Mouse (Mus musculus): ENCODE results near the gene Rhox4c. TPM values are rescaled to one million over a fixed set of nuclear protein-coding genes. Genes with fewer than 3 reads are reported as not detected.
"Not testable (repeated sequence)": the region's sequence is repeated elsewhere in the genome, so short reads cannot be mapped to it uniquely, and the experiment has no call there.

Gene Rhox4c
- polyA plus RNA-seq (2015; fragmentation: Nextera tagmentation; extraction: Ambion mirVana): not detected in 2 replicates

- not testable (repeated sequence) for H3K9ac ChIP-seq (ENCODE audit: low read depth, low read length); H3K4me3 ChIP-seq (replicated peaks; ENCODE audit: low read depth, low read length); ATAC-seq (replicated peaks; ENCODE audit: low FRiP score, low read depth); H3K4me1 ChIP-seq (replicated peaks; ENCODE audit: insufficient read depth, low read length); H3K27ac ChIP-seq; H3K27me3 ChIP-seq (ENCODE audit: insufficient read depth, low read length); H3K36me3 ChIP-seq (ENCODE audit: insufficient read depth, low read length); DNase-seq (ENCODE audit: low spot score); H3K9me3 ChIP-seq (replicated peaks; ENCODE audit: low read length); H3K4me2 ChIP-seq (ENCODE audit: low read length)
- WGBS: 91% methylated on average over 14 of the region's 14 CpGs
Observed at GRCm38 (mm10) chrX:37480037-37480436, at the start of gene Rhox4c. Rhox4c (plus strand) TSS chrX:37480337.

- not testable (repeated sequence) for ATAC-seq (replicated peaks; ENCODE audit: low FRiP score, low read depth); H3K4me2 ChIP-seq (ENCODE audit: low read length); H3K9me3 ChIP-seq (replicated peaks; ENCODE audit: low read length); H3K27me3 ChIP-seq (ENCODE audit: insufficient read depth, low read length); H3K27ac ChIP-seq; DNase-seq (ENCODE audit: low spot score); H3K4me3 ChIP-seq (replicated peaks; ENCODE audit: low read depth, low read length); H3K36me3 ChIP-seq (ENCODE audit: insufficient read depth, low read length); H3K4me1 ChIP-seq (replicated peaks; ENCODE audit: insufficient read depth, low read length); H3K9ac ChIP-seq (ENCODE audit: low read depth, low read length)
- 89% methylated on average over 14 of the region's 15 CpGs for WGBS
Observed at GRCm38 (mm10) chrX:37432194-37432593, 47.9 kb upstream of the Rhox4c start, which contains the start of gene Rhox4b. Rhox4b (plus strand) TSS chrX:37432494.

GRCm38 (mm10) chrX:37453380-37453779, 26.8 kb upstream of the Rhox4c start, which contains the start of gene Rhox2c:
Rhox2c (plus strand) TSS chrX:37453680.
- not testable (repeated sequence) for H3K27ac ChIP-seq; H3K36me3 ChIP-seq (ENCODE audit: insufficient read depth, low read length); H3K9ac ChIP-seq (ENCODE audit: low read depth, low read length); H3K27me3 ChIP-seq (ENCODE audit: insufficient read depth, low read length); ATAC-seq (replicated peaks; ENCODE audit: low FRiP score, low read depth); H3K4me1 ChIP-seq (replicated peaks; ENCODE audit: insufficient read depth, low read length); H3K4me2 ChIP-seq (ENCODE audit: low read length); H3K9me3 ChIP-seq (replicated peaks; ENCODE audit: low read length); H3K4me3 ChIP-seq (replicated peaks; ENCODE audit: low read depth, low read length); DNase-seq (ENCODE audit: low spot score)
- WGBS: 93% methylated on average over 7 of the region's 10 CpGs

GRCm38 (mm10) chrX:37458285-37458684, 21.9 kb upstream of the Rhox4c start, which contains the start of gene Rhox3c:
Rhox3c (plus strand) TSS chrX:37458585.
- WGBS: 93% methylated on average over 3 of the region's 4 CpGs
- H3K4me1 ChIP-seq (replicated peaks; ENCODE audit: insufficient read depth, low read length); H3K4me3 ChIP-seq (replicated peaks; ENCODE audit: low read depth, low read length); H3K9me3 ChIP-seq (replicated peaks; ENCODE audit: low read length); H3K36me3 ChIP-seq (ENCODE audit: insufficient read depth, low read length); H3K27me3 ChIP-seq (ENCODE audit: insufficient read depth, low read length); H3K27ac ChIP-seq; H3K4me2 ChIP-seq (ENCODE audit: low read length); DNase-seq (ENCODE audit: low spot score); H3K9ac ChIP-seq (ENCODE audit: low read depth, low read length); ATAC-seq (replicated peaks; ENCODE audit: low FRiP score, low read depth): not testable (repeated sequence)

GRCm38 (mm10) chrX:37514059-37514458, 33.9 kb downstream of the Rhox4c start, which contains the start of gene Rhox4d:
Rhox4d (plus strand) TSS chrX:37514359.
- H3K27me3 ChIP-seq (ENCODE audit: insufficient read depth, low read length); H3K9me3 ChIP-seq (replicated peaks; ENCODE audit: low read length); H3K4me2 ChIP-seq (ENCODE audit: low read length); H3K4me3 ChIP-seq (replicated peaks; ENCODE audit: low read depth, low read length); ATAC-seq (replicated peaks; ENCODE audit: low FRiP score, low read depth); H3K9ac ChIP-seq (ENCODE audit: low read depth, low read length); H3K27ac ChIP-seq; H3K36me3 ChIP-seq (ENCODE audit: insufficient read depth, low read length); H3K4me1 ChIP-seq (replicated peaks; ENCODE audit: insufficient read depth, low read length); DNase-seq (ENCODE audit: low spot score): not testable (repeated sequence)
- WGBS: 96% methylated on average over 15 of the region's 18 CpGs

GRCm38 (mm10) chrX:37530152-37530551, 50.0 kb downstream of the Rhox4c start, which contains the start of gene Rhox2e:
Rhox2e (plus strand) TSS chrX:37530452.
- not testable (repeated sequence) for DNase-seq (ENCODE audit: low spot score); H3K4me2 ChIP-seq (ENCODE audit: low read length); H3K4me3 ChIP-seq (replicated peaks; ENCODE audit: low read depth, low read length); H3K9me3 ChIP-seq (replicated peaks; ENCODE audit: low read length); H3K9ac ChIP-seq (ENCODE audit: low read depth, low read length); ATAC-seq (replicated peaks; ENCODE audit: low FRiP score, low read depth); H3K27ac ChIP-seq; H3K36me3 ChIP-seq (ENCODE audit: insufficient read depth, low read length); H3K27me3 ChIP-seq (ENCODE audit: insufficient read depth, low read length); H3K4me1 ChIP-seq (replicated peaks; ENCODE audit: insufficient read depth, low read length)
- 93% methylated on average over 2 of the region's 8 CpGs for WGBS

Other genes with a start within 250 kb of the Rhox4c start
- not detected in 2 replicates for gene Rhox2a, start 235.4 kb upstream of the Rhox4c start, polyA plus RNA-seq (2015; fragmentation: Nextera tagmentation; extraction: Ambion mirVana)
- gene Rhox3a, start 230.4 kb upstream of the Rhox4c start, polyA plus RNA-seq (2015; fragmentation: Nextera tagmentation; extraction: Ambion mirVana): not detected in 2 replicates
- not detected in 2 replicates for gene Rhox4a, start 215.0 kb upstream of the Rhox4c start, polyA plus RNA-seq (2015; fragmentation: Nextera tagmentation; extraction: Ambion mirVana)
- not detected in 2 replicates for gene Rhox3a2, start 100.3 kb upstream of the Rhox4c start, polyA plus RNA-seq (2015; fragmentation: Nextera tagmentation; extraction: Ambion mirVana)
- not detected in 2 replicates for gene Rhox4a2, start 89.5 kb upstream of the Rhox4c start, polyA plus RNA-seq (2015; fragmentation: Nextera tagmentation; extraction: Ambion mirVana)
- not detected in 2 replicates for gene Rhox2b, start 68.3 kb upstream of the Rhox4c start, polyA plus RNA-seq (2015; fragmentation: Nextera tagmentation; extraction: Ambion mirVana)
- gene Rhox4b, start 47.8 kb upstream of the Rhox4c start, polyA plus RNA-seq (2015; fragmentation: Nextera tagmentation; extraction: Ambion mirVana): not detected in 2 replicates
- not detected in 2 replicates for gene Rhox2c, start 26.7 kb upstream of the Rhox4c start, polyA plus RNA-seq (2015; fragmentation: Nextera tagmentation; extraction: Ambion mirVana)
- not detected in 2 replicates for gene Rhox3c, start 21.8 kb upstream of the Rhox4c start, polyA plus RNA-seq (2015; fragmentation: Nextera tagmentation; extraction: Ambion mirVana)
- gene Rhox2d, start 13.1 kb downstream of the Rhox4c start, polyA plus RNA-seq (2015; fragmentation: Nextera tagmentation; extraction: Ambion mirVana): not detected in 2 replicates
- not detected in 2 replicates for gene Rhox4d, start 34.0 kb downstream of the Rhox4c start, polyA plus RNA-seq (2015; fragmentation: Nextera tagmentation; extraction: Ambion mirVana)
- gene Rhox2e, start 50.1 kb downstream of the Rhox4c start, polyA plus RNA-seq (2015; fragmentation: Nextera tagmentation; extraction: Ambion mirVana): not detected in 2 replicates
- gene Rhox3e, start 61.7 kb downstream of the Rhox4c start, polyA plus RNA-seq (2015; fragmentation: Nextera tagmentation; extraction: Ambion mirVana): not detected in 2 replicates
- gene Rhox4e, start 77.1 kb downstream of the Rhox4c start, polyA plus RNA-seq (2015; fragmentation: Nextera tagmentation; extraction: Ambion mirVana): not detected in 2 replicates
- gene Rhox2f, start 91.1 kb downstream of the Rhox4c start, polyA plus RNA-seq (2015; fragmentation: Nextera tagmentation; extraction: Ambion mirVana): not detected in 2 replicates
- gene Rhox3f, start 100.7 kb downstream of the Rhox4c start, polyA plus RNA-seq (2015; fragmentation: Nextera tagmentation; extraction: Ambion mirVana): not detected in 2 replicates
- not detected in 2 replicates for gene Rhox4f, start 127.4 kb downstream of the Rhox4c start, polyA plus RNA-seq (2015; fragmentation: Nextera tagmentation; extraction: Ambion mirVana)
- not detected in 2 replicates for gene Rhox3g, start 148.3 kb downstream of the Rhox4c start, polyA plus RNA-seq (2015; fragmentation: Nextera tagmentation; extraction: Ambion mirVana)
- gene Rhox2g, start 163.1 kb downstream of the Rhox4c start, polyA plus RNA-seq (2015; fragmentation: Nextera tagmentation; extraction: Ambion mirVana): not detected in 2 replicates
- gene Rhox4g, start 171.0 kb downstream of the Rhox4c start, polyA plus RNA-seq (2015; fragmentation: Nextera tagmentation; extraction: Ambion mirVana): not detected in 2 replicates
- gene Rhox3h, start 188.4 kb downstream of the Rhox4c start, polyA plus RNA-seq (2015; fragmentation: Nextera tagmentation; extraction: Ambion mirVana): not detected in 2 replicates
- not detected in 2 replicates for gene Rhox2h, start 192.9 kb downstream of the Rhox4c start, polyA plus RNA-seq (2015; fragmentation: Nextera tagmentation; extraction: Ambion mirVana)

All from kidney, postnatal 0 days (tissue).